Mouse (Mus musculus) retina, postnatal 1 day (tissue): Measurements from ENCODE around the gene Il10.

Experiments used
- DNase-seq: peaks from one replicate; pipeline ENCODE4 v3.0.0-alpha.2; 2012

Gene Il10

GRCm38 (mm10) chr1:131019492-131020098, at the start of gene Il10:
Il10 (plus strand) TSS chr1:131019845.
- DNase-seq: no peak

- DNase-seq: peak; percentile 61
Observed at GRCm38 (mm10) chr1:130979455-130979854, 40.2 kb upstream of the Il10 start.

DNA sequence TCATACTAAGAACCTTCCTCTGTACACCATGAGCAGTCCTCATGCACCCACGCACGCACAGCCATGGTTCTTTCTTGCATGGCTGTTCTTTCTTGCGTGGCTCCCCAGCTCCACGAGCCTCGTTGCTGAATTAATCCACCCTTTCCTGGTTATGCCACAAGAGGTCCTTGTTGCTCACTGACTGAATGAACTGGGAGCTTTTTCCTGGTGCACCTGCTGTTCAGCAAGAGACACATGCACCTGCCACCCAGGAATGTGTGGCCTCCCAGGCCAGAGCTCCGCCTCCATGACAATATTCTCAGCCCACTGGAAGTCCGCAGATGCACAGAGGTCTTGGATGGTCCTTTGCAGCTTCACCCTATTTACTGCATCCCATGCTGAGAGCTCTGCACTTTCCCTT, 35.2 kb upstream of the Il10 start:
- DNase-seq: peak; percentile 33

- no peak for DNase-seq
Observed at GRCm38 (mm10) chr1:130987001-130987400, 32.6 kb upstream of the Il10 start.

DNA sequence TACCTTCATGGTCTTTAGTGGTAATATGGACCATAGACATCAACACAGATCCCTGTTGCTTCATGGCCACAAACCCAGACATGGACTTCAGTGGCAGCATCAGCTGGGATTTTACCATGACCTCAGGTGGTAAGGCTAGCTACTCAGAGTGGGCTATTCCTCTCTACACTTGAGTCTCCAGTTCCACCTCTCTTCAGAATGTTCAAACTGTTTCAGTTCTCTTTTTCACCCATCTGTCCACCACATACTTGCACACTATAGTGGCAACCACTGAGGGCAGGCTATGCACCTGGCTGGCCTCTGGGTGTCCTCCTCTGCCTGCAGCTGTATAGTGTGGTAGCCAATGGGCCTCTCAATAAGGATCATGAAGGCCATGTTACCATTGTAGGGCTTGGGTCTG, 32.2 kb upstream of the Il10 start:
- no peak for DNase-seq

- DNase-seq: no peak
Observed at GRCm38 (mm10) chr1:130989331-130989730, 30.3 kb upstream of the Il10 start.

GRCm38 (mm10) chr1:130990448-130990847, 29.2 kb upstream of the Il10 start:
- DNase-seq: no peak

- DNase-seq: no peak
Observed at GRCm38 (mm10) chr1:130993574-130994154, 26.0 kb upstream of the Il10 start.

GRCm38 (mm10) chr1:130995515-130995914, 24.1 kb upstream of the Il10 start:
- DNase-seq: no peak

- DNase-seq: no peak
Observed at GRCm38 (mm10) chr1:130996356-130996755, 23.3 kb upstream of the Il10 start.

GRCm38 (mm10) chr1:130997441-130997840, 22.2 kb upstream of the Il10 start:
- DNase-seq: no peak

DNA sequence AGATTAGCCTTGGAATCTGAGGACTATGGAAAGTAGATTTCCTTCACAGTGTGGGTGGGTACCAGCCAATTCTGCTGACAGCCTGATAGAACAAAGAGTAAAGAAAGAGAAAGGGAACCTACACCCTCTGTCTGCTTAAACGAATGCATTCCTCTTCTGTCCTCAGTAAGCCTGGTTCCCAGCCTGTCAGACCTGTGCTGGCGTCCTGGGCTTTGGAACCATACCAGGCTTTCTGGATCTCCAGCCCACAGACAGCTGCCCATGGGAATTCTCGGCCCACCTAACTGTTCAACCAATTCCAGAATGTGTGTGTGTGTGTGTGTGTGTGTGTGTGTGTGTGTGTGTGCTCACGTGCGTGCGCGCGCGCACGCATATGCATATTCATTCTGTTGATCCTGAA, 21.3 kb upstream of the Il10 start:
- DNase-seq: no peak

- DNase-seq: no peak
Observed at GRCm38 (mm10) chr1:130999708-131000107, 19.9 kb upstream of the Il10 start.

- no peak for DNase-seq
Observed at GRCm38 (mm10) chr1:131000296-131000695, 19.3 kb upstream of the Il10 start.

GRCm38 (mm10) chr1:131002561-131002960, 17.1 kb upstream of the Il10 start:
- no peak for DNase-seq

DNA sequence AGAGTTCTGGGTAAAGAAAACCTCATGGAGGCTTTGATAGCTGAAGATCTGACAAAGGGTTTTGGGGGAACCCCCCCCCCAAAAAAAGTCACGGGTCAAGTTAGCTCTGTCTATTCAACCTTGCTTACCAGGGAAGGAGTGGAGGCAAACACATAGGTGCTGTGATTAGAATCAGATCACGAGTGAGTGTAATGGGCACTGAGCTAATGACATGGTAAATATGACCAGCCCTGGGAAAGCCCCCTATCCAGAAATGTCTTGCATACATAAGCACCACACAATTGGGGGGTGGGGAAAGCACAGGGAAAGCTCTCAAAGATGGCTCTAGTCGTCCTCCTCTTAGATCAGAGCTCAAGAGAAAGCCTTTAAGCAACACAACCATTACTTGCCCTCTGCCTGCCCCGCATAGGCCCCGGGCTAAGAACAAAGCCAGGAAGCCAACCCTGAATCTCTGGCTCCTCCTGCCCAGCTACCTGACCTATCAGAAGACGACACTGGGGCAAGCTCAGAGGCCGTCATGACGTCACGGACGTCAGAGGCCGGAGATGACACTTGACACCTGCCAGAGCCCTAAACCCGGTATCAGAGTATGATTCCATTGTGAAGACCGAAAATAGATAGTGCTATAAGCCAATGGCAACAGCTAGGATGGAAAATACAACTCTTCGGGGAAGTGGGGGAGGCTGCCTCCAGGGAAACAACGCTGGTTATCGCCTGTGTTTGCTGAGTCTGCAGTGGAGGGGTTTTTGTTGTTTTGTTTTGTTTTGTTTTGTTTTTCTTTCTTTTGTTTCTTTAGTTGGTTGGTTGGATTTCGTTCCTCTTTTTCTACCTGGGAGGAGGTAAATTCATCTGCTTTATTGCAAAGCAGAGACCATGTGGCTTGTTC, 16.4 kb upstream of the Il10 start:
- DNase-seq: no peak

- DNase-seq: no peak
Observed at GRCm38 (mm10) chr1:131006069-131006468, 13.6 kb upstream of the Il10 start.

- DNase-seq: no peak
Observed at GRCm38 (mm10) chr1:131010201-131011153, 9.2 kb upstream of the Il10 start.

- DNase-seq: no peak
Observed at GRCm38 (mm10) chr1:131012494-131012893, 7.2 kb upstream of the Il10 start.

- DNase-seq: no peak
Observed at GRCm38 (mm10) chr1:131013926-131014325, 5.7 kb upstream of the Il10 start.

GRCm38 (mm10) chr1:131015281-131015680, 4.4 kb upstream of the Il10 start:
- no peak for DNase-seq

DNA sequence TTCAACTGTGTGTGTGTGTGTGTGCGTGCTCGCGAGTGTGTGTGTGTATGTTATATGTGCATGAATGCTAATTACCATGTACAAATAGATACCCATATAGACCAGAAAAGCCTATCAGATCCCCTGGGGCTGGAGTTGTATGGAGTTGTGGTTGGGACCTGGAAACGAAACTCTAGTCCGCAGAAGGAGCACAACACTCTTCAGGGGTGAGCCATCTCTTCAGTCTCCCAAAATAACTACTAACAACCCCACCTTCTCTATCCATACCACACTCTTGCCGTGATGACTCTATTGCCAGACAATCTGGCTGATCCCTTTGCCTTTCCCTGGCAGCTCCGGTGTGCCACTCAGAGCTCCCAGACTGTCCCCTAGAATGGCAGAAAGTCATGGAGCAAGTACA, 3.8 kb upstream of the Il10 start:
- DNase-seq: no peak
